Mouse (Mus musculus) bone marrow, adult 2 months (tissue): ENCODE measurements at regions not wholly inside any gene's neighbourhood (a gene's known extent, or its start where the extent isn't known, plus 50 kb on each side); places are given as distances from the start of the nearest gene placed in this dataset.

ENCODE experiments used
- CTCF ChIP-seq: fragments of 200-500 bp; IDR thresholded peaks from 2 replicates; pipeline ENCODE4 v1.5.1; 2011; ENCODE audit warnings: low read length, control low read depth; ENCODE audit not compliant: control insufficient read depth, insufficient read depth
- POLR2A ChIP-seq: fragments of 200-500 bp; IDR thresholded peaks from 2 replicates; pipeline ENCODE4 v1.6.1; 2011; ENCODE audit warnings: low read depth, mild to moderate bottlenecking, control low read depth, low read length, borderline replicate concordance; ENCODE audit not compliant: control insufficient read depth

DNA sequence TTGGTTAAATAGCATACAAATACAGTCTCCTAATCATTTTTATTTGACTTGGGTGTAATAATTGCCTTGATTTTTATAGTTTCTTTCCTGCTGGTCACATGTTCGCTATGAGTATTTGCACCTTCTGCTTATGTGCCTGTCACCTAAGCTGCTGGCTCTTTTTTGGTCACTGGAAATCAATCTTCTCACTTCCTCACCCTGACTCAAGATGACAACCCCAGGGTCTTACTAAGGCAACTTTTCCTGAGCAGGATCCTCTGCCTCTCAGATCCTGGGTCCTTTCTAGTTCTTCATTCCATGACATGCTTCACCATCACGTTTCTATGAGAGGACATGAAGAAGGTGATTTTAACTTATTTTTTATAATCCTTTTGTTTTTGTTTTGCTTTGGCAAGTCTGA, 762.6 kb upstream of the Lrrc6 start:
- TF ChIP-seq POLR2A, result no peak
- no peak for TF ChIP-seq CTCF
